Mouse (Mus musculus) frontal cortex, postnatal 14 days (tissue): ENCODE results near the gene Yif1b.
A peak's percentile ranks its signal among the peaks of the same experiment; 100 is the strongest.

Experiments
- DNase-seq, 2 experiments: peaks; one replicate each; pipeline ENCODE4 v3.0.0; 2022; ENCODE audit warnings: low spot score in 2 of 2

Gene Yif1b

DNA sequence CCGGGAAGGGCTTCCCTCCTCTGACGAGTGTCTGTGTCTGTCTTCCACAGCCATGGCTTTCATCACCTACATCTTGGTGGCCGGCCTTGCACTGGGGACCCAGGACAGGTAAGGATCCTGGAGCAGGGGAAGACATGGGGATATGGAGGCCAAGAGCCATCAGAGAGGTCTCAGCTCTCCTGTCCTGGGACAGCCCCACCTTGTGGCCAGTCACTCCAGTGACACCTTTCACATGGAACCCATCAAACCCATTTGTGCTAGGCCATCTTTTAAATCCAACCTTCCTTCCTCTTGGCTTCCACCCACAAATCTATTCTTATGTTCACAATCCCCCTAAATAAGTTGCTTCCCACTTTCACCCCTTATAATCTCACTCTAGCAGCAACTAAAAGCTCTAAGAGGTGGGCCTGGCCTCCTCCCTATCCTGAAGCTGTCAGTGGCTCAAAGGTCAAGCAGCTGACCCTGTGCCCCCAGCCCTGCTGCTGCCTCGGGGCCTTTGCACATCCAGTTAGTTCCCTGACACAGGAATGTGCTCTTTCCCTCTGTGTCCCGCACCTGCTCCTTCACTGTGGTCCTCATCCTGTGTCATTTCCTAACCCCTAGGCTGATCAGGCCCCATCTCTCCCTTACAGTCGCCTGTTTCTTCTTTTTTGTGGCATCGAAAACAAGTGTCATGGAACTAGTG, 6.7 kb downstream of the Yif1b start:
- no peak for DNase-seq

DNA sequence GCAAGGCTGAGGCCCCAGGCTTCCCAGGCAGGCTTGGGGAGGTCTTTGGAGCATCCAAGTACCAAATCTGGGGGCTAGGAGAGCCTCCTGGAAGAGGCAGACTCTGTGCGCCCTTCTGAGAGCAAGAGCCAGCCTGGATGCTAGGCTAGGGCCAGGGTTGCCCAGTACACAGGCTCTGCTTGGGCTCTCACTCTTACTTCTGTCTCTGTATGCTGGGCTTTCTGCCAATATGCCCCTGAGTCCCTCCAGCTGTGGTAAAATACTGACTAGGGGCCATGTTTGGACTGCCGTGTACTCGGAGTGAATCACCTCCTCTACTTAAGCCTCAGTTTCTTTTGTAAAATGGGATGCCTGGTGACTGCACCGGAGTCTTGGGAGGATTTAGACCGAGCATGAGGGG, 7.9 kb downstream of the Yif1b start:
- no peak for DNase-seq

DNA sequence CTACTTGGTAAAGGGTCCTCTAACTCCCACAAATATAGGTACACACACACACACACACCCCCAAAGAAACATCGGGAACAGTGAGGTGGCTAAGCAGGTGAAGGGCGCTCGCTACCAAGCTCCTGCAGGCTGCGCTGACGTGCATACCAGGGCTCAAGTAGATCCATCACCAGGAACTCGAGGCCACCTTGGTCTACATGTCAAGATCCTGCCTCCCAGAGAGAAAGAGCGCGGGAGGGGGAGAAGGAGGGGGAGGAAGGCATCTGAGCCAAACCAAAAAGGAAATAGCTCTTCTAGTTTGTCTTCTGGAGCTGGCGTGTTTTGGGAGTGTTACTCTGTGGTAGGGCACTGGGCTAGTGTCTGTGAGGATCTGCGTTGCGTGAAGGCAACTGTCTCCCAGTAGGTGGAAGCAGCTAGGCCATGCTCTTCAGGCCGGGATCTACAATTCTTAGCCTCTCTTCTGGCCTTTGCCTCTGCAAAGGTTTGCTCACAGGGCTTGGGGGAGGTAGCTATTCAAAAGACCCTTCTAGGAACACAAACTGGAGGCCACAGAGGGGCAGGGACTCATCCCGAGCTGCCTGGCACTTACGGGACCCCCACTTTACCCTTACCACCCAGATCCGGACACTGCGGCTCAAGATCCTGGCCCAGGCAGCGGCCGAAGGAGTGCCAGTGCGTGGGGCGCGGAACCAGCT, 8.6 kb downstream of the Yif1b start:
- DNase-seq: no peak

DNA sequence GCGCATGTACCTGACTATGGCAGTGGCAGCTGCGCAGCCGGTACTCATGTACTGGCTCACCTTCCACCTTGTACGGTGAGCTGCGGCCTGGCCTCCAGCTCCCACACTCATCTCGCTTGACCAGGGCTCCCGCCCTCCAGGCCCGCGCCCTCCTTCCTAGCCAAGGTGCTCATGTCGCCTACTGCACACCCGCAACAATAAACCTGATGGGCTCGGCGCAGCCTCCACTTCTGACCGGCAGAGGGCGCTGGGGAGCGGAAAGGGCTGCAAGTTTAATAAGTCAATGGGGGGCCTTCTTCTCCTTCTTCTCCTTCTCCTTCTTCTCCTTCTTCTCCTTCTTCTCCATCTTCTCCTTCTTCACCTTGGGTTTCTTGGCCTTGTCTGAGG, 9.2 kb downstream of the Yif1b start:
- peak; percentile 42 to 65 for DNase-seq

DNA sequence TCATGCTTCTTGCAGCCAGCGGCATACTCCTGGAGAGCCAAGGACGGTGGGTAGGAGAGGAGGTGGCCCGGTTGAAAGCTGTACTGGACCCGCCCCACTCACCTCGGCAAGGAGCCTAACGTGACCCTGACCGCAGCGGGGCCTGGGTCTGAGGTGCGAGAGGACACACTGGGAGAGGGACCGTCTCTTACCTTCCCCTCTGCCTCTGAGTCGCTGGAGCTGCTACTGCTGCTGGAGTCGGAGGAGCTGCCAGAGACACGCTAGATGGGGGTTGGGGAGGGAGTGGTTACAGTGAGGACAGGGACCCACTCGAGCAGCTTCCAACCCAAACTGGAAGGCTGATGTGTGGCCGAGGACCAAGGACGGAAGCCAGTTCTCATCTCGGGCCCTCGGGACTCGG, 9.6 kb downstream of the Yif1b start:
- no peak for DNase-seq

DNA sequence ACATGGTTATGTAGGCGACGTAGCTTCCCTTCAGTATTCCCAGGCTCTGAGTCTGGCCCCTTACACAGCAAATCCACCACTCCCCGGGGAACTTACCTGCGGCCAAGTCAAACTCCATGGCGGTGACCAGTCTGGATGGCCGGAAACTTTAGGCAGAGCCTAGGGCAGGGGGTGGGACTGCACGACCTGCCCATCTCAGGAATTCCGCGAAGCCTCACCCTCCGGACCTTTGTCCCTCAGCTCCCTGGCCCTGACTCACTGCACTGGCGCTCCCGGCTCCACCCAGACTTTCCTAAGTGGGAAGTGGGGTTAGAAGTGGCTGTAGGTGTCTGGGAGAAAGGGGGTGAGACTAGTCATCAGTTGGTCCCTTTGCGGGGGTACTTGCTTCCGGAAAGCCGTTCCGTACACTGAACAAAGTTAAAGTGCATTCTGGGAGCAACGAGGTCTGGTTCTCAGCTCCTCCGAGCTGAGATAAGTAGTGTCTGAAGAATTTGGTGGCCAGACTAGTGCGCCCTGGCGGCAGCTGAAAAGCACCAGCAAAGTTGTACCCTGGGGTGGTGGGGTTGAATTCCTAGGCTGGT, 10.2 kb downstream of the Yif1b start, which contains the start of gene 2200002D01Rik:
2200002D01Rik (minus strand) TSS at position 206 of the 581 bp plus-strand sequence.
- no peak for DNase-seq

DNA sequence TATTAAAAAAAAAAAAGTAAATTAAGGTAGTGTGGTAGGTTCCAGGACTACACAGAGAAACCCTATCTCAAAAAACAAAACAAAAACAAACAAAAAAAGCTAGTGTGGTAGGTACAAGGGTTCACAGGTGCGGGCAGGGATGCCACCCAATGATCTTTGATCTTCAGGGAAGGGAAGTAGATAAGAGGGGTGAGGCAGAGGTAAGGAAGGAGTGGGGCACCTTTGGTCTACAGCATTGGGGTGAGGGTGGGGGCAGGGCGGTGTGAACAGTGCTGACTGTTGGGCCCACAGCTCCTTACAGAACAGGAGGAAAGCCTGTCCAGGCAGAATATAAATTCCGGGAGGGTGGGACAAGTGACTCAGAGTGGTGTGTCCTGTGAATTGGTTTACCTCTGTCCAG, 13.0 kb downstream of the Yif1b start:
- no peak for DNase-seq

DNA sequence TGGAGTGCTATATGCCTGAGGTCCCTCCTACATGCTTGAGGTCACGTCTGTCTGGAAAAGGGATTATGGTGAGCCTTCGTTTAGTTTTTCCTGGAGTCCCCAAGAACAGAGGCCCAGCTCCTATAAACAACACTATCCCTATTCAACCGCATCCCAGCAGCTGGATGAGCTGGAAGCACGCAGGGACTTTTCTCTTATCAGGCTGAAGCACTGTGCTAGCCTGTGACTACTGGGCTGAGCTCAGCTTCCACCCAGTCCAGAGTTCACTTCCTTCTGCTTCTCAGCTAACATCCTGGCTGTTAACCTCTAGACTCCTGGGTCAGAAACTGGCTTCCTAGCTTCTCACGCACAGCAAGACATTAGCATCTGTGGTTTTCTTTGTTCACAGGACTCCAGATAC, 15.7 kb downstream of the Yif1b start:
- no peak for DNase-seq

DNA sequence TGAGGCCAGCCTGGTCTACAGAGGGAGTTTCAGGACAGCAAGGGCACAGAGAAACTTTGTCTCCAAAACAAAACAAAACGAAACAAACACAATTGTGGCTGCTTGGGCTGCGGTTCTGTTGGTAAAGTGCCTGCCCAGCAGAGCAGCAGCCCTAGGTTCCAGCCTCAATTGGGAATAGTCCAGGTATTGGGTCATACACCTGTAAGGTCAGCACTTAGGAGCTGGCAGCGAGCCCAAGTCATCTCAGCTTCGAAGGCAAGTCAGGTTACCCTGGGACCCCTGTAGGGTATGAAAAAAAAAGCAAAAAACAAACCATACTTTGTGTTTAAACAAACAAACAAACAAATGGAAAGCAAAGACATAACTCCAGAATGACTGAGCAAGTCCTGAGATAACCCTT, 17.7 kb downstream of the Yif1b start:
- no peak for DNase-seq

DNA sequence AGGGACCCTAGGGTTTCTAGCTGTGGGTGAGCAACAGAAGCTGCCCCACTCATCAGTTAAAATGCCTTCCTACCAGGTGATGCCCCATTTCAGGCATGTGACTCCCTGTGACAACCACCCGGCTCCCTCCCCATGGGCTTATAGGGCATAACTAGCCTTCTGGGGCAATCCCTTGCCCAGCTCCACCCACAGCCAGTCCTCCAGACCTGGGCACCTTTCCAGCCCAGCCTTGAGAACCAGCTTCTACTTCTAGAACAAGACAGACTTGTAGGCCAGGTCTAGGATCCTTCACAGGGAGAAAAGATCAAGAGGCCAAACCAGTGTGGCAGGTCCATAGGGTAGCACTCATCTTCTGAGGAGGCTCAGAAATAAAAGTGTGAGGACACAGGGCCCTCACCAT, 19.2 kb downstream of the Yif1b start:
- no peak for DNase-seq

DNA sequence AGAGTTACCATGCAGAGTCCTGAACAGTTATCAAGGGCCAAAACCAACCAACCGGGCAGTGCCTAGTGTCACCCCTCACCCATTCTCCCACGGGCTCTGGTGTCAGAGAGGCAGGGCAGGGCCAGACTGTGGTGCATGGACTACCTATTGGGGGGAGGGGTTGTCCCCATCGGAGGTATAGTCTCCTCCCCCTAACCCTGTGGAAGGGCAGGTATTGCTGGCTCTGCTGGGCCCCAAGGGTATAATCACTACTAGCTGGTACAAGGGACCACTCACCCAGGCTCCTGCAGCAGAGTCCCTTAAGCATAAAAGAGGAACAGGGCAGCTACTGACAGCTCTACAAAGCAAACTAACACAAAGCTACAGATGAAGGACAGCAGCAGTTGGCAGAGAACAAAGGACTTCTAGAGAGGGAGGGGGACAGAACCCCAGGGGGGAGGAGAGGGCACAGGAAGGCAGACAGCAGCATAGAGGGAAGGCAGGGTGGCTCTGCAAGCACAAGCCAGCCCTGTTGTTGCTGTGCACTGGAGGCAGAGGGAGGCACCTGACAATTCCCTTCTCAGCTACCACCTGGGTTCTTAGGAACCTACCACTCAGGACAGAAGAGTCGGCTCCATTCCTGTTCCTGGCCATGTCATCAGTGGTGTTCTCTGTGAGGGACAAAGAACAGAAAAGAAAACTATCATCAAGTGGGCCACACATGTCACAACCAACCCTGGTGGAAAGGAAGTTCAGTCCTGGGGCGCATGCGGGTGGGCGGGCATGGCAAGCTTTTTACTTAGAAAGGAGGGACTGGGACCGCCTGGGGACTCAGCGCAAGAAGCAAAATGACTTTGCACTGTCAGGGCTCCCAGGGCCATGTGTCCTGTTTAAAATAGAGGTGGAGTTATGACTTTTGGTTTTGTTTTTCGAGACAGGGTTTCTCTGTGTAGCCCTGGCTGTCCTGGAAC, 21.9 kb downstream of the Yif1b start:
- no peak for DNase-seq

DNA sequence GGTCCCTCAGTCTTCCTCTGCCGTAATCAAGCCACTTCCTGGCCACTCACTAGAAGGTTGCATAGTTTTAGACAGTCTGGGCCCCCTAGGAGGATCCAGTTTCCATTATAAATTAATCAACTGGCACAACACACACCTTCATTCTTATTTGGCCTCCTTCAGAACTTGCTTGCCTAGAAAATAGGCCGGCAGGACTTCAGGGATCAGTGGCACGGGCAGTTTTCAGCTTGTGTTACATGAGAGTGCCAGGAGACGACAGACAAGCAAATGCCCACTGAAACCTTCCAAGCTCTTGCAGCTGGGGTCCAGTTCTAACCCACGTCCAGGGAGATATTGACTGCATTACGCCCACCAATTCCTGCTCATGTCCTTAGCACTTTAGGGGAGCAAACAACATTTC, 24.0 kb downstream of the Yif1b start:
- no peak for DNase-seq

DNA sequence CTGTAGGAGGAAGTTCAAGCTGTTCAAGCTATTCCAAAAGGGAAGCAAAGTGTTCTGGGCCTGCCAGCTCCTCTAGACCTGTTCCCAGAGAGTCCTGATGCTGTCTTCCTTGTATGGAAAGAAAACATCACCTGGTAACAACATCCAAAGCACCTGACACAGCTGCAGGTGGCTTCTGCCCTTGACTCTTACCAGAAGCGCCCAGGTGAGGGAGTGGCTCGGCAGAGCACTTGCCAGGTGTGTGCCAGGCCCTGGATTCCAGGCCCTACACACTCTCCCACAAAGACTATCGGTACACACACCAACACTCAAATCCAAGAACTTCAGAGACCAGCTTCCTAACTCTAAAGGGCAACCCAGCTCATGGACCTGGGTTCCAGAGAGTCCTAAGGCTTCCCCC, 25.7 kb downstream of the Yif1b start:
- no peak for DNase-seq

DNA sequence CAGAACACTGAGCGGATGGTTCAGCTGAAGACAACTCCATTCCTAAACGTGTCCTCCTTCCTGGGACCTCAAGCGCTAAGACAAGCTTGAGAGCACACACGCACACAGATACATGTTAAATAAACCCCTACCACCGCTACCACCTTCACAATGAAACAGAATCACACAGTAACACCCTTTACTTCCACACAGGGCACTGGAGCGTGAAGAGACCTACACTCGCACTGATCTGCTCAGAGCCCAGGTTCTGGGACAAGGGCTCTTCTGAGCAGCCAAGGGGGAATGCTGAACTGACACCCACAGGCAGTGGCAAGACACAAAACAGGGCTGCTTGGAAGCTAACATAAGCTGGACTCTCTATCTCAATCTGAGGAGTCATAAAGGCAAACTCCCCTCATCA, 27.5 kb downstream of the Yif1b start:
- DNase-seq: no peak

DNA sequence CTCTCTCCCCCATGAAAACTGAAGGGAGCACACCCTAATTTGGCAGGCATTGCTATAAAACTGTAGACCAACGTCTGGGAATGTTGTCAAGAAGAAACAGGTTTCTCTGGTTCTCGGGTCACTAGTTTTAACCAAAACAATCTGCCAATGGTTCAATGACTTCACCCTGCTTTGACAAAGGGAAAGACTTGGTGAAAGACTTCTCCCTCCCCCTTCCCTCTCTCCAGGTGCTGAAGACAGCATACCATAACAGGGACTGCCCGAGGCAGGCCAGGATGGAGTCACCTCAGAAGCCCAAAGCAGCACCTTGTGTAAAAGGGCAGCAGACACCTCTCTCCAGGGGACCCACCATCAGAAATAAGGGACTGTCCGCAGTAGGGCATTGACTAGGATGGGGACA, 28.8 kb downstream of the Yif1b start:
- DNase-seq: no peak

DNA sequence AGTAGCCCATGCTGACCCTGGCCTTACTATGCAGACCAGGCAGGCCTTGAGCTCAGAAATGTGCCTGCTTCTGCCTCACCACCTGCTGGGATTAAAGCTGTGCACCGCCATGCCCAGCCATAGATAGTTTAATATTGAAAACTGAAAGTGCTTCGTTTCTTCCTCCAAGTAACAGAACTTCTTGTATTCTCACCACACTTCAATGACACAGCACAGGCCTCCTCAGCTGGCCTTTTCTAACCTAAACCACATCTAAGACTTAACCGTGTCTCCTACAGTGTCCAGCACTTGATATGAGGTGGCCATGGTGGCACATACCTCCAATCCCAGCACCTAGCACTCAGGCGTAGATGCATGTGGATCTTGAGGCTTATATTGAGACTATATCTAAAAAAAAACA, 32.3 kb downstream of the Yif1b start:
- no peak for DNase-seq

DNA sequence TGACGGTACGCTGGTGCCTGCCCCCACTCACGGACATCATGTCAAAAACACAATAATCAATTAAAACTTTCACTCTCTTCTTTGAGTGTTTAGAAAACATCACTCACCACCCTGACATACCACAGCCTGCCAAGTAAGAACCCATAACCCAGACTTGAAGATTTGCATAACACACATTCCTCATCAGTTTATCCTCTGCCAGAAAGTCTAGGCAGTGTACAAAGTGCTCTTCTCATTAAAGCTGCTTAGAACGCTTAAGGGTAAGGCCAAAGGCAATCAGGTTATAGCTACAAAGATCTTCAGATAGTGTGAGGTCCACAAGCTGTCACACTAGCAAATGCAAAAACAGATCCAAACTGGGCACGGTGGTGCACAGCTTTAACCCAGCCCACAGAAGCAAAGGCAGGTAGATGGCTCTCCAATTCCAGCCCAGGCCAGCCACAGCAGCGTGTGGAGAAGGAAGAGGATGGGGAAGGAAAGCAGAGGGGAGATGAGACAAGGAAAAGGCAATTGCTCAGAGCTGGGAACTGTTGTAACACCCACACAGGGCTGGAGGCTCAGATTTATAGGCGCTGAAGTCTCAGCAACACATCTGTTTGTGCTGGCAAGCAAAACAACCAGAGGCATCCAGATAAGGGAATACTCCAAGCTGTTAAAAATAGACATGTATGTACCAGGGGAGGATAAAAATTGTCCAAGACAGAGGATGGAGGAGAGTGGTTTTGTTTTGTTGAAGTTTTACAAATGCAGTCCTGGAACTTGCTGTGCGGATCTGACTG, 33.7 kb downstream of the Yif1b start:
- no peak for DNase-seq

DNA sequence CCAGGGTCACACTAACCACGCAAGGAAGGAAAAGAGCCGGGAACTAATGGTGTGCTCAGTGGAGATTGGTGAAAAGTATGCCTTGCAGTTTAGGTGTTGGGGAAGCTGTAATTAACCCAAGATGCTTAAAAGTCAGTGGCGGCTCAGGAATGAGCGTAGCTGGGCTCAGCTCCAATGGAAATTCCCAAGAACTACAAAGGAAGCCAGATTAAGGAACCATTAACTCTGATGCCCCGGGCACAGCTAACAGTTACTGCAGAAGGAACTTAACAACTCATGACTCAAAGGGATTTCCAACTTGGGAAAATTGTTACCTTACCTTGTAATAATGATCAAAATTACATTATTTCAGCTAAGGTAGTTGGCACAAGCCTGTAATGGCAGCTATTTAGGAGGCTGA, 38.6 kb downstream of the Yif1b start:
- no peak for DNase-seq

DNA sequence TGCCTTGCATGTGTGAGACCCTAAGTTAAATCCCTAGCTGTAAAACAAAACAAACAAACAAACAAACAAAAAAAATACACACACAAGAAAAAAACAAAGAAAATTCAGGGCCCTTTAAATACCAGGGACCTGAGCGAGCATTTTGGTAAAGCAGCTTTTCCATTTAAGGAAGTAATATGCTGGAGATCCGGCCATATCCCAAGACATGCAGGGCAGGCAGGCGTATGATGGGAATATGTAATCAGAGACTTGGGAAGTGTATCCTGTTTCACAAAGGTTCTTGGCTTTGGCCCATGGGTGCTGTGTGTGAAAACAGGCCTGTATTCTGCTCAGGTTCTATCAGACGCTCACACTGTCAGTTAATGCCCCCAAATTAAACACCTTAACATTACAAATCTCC, 39.4 kb downstream of the Yif1b start:
- DNase-seq: no peak

DNA sequence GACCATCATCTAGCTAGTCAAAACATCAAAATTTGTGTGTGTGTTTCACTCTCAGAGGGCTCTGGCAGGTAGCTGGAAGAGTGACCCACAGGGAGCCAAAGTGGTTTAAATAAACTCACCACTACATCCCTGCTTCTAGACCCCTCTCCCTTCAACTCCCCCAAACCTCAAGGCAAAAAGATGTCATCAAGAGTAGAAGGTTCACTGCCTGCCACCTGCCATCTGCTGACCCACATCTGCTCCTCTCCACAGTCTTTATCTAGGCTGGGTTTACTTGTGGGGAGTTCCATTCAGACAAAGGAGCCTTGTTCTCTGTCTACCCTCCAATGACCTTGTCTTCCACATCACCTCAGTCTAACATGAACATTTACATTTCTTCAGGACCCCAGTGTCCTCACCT, 41.1 kb downstream of the Yif1b start:
- DNase-seq: no peak

DNA sequence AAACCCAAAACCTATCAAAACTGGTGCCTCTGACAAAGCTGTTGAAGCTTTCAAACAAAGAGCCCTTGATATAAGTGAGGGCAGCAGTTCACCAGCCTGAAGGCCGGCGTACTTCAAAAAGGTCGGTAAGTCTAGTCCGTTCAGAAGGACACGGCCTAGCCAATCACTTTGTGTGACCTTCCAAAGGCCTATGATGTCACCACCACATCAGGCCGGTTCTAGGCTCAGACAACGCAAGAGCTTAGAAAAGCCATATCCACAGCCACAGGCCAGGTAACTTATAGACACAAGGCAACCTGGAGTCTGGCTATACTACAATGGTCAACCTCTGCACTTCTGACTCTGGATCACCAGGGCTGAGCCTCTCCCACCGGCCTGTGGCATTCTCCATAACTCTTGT, 41.8 kb downstream of the Yif1b start:
- DNase-seq: no peak
